Mouse (Mus musculus): ENCODE data around the gene Pla2g2c. TPM values are rescaled to one million over a fixed set of nuclear protein-coding genes. Genes with fewer than 3 reads are reported as not detected.
A peak's percentile ranks its signal among the peaks of the same experiment; 100 is the strongest.

The Pla2g2c gene
- total RNA-seq (2014; fragmentation: Nextera tagmentation) (not detected in 2 replicates), total RNA-seq (2017) (not detected in 2 replicates)

DNA sequence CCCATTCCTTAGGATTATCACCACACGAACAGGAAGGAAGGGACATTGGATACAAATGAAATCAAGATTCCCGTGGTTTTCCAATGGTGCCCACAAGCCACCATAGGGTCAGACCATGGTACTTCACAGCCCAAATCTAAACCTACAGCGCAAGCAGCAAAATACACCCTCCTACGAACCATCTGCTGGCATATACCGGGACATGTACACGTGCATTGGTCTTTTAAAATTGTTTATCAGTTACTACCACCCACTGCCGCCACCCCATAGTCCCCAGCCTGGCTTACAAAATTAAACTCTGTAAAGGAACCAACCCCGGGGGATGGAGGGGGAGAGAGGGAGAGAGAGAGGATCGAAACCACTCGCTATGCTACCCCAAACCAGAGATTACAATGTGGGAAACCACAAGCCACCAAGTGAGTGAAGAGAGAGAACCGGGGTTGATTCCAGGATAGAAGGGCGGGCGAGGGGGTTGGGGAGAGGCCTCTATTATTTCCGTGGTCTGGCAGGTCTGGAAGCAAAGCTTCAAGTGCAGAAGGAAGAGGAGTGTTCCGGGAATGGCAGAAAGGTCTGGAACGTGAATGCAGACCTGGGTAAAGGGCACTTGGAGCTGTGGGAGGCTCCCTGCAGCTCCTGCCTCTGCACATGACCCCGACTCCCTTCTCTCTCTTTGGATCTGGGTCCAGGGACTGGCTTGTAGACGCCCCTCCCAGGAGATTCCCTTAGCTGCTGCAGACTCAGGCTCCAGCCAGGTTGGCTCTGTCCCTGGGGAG, at the start of gene Pla2g2c:
Gene Pla2g2c (plus strand): TSS at position 439 of the 773 bp plus-strand sequence.
- peak; percentile 35; the same call in 1 of the 2 replicates for ATAC-seq (replicated peaks; ENCODE audit: poor library complexity, severe bottlenecking)

DNA sequence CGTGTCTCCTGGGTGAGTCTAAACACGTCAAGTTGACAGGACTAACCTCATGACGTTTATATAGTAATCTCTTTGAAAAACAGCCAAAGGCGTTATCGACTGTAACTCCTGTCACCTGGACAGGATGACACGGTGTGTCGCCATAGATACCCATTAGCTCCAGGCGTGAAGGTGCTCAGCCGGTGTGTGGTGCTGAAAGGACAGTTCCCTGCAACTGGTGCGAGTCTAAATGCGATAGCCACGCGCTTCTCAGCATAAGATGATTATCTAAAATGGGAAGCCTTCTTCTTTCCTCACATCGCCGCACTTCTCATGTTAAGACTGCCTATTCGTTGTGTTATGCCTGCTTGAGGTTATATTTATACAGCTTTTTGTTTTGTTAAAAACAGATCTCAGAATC, 48.1 kb upstream of the Pla2g2c start:
- ATAC-seq (replicated peaks; ENCODE audit: poor library complexity, severe bottlenecking) = no peak

DNA sequence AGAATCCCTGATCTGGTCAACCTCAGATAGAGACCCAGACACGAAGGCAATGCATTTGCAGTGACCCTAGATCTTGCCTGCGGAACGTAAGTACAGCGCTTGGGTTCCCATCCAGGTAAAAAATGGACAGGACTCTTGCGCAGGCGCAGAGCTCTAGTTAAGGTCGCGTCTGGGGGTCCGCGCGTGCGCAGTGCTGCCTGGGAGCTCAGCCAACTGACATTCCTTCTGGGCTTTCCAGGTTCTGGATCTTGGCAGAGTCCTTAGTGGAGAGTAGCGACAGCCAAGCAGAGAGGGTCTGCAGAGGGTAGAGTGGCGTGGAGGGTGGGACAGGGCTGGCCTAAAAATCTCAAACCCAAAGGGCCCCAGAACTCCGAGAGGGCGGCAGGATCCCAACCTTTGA, 47.0 kb upstream of the Pla2g2c start:
- ATAC-seq (replicated peaks; ENCODE audit: poor library complexity, severe bottlenecking) = no peak

DNA sequence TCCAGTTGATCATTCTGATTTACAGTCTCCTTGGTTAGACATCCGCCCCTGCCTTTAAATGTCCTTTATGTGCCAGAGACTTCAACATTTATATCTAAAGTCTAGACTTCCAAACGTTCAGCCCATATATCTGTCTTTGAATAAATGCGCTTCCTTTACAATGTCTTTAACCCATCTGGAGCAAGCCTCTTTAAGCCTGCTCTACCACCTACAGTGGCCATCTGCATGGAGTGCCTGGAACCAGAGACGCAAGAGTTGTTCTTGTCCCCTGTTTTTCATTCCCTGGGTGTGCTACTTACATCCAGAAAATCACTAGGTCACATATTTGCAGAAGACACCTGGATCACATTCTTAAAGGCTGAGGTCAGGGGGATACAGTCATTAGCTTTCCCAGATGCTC, 44.5 kb upstream of the Pla2g2c start:
- no peak for ATAC-seq (replicated peaks; ENCODE audit: poor library complexity, severe bottlenecking)

DNA sequence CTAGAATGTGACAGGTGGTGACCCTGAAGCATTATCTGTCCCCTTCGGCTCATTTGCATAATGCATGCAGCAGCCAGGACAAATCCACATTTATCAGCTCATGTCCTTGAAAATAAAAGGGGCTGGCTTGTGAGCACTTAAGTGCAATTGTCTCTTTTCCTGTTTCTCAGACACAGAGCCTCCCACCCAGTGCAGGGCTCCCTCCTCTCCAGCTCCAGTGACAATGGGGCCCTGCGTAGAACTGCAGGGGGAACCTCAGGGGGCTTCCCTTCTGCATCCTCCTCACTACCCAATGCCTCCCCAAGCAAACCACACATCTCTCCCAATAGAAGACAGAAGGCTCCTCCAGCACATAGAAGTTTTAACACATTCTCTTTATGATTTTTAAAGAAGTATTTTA, 41.8 kb upstream of the Pla2g2c start:
- no peak for ATAC-seq (replicated peaks; ENCODE audit: poor library complexity, severe bottlenecking)

DNA sequence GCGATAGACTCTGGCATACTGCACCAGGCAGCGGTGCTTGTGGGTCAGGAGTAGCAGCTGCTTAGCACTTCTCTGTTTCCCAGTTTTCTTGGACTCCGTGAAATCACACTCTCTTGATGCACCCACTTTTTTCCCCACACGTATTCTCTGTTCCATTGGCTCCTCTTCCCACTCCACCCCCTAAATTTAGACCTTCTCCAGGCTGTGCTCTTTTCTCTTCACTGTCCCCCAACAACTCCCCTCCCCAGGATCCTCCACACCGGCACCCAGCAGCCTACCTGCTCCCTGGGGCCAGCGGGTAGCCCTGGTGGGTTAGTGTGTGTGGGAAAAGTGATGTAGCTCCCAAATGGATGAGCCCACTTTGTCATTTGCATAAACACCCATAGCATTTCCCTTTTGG, 38.8 kb upstream of the Pla2g2c start:
- no peak for ATAC-seq (replicated peaks; ENCODE audit: poor library complexity, severe bottlenecking)

DNA sequence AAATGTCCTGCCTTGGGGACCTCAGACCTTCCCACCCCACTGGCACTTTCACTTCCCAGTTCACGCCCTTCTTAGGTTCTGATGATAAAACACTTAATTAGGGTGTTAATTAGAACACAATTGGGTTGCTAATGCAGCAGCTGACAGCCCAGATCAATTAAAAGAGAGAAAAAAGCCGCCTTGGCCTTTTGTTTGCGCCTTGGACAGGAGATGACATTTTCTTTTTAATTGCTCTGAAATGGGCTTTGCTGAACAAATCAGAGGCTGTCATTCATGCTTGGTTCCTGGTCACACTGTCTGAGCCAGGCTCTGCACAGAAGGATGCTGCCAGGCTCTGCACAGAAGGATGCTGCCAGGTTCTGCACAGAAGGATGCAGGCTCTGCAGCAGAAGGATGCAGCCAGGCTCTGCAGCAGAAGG, 35.5 kb upstream of the Pla2g2c start:
- no peak for ATAC-seq (replicated peaks; ENCODE audit: poor library complexity, severe bottlenecking)

DNA sequence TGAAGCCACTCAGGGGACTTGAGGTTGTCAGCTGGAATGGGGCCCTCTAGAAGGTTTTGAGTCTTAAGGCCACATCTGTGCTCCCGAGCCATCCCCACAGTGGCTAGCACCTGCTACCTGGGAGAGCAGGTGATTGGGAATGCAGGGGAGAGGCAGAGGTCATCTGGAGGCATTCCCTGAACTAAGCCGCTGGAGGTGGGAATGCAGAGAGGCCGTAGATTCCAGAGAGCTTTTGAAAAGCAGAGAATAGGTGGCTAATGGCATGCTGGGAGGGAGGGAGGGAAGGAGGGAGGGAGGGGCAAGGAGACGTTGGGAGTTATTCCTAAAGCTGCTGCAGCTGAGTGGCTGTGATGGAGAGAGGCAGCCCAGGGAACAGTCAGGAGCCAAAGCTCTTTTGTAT, 34.0 kb upstream of the Pla2g2c start:
- no peak for ATAC-seq (replicated peaks; ENCODE audit: poor library complexity, severe bottlenecking)

DNA sequence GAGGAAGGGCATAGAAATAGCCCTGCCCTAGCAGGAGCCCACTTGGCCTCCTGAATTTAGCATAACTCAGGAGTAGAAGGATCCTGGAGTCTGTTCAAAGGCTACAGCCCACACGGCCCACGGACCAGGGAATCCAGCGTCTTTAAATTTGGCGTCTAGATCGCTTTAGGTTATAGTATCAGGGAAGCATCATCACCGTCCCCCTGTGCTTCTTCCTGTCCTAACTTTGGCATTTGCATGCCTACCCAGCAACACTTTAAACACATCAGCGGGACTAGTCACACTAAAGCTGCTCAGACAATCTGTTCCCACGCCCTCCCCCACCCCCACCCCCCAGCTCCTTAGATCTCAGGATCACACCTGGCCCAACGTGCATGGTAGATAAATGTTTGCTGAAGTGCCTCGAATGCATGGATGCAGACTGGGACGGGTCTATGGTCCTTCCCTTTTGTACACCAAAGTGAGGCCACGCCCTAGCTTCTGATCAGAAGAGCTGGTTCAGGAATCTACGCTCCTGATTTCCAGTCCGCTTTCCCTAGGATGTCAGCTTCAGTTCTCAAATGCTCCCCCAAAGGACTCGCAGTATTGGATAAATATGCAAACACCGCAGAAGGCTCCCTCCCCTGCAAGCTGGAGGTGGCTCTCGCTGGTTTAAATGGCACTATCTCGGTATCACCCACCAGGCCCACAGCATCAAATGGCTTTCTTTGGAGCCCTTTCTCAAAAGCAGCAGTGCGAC, 33.0 kb upstream of the Pla2g2c start:
- ATAC-seq (replicated peaks; ENCODE audit: poor library complexity, severe bottlenecking) = no peak

DNA sequence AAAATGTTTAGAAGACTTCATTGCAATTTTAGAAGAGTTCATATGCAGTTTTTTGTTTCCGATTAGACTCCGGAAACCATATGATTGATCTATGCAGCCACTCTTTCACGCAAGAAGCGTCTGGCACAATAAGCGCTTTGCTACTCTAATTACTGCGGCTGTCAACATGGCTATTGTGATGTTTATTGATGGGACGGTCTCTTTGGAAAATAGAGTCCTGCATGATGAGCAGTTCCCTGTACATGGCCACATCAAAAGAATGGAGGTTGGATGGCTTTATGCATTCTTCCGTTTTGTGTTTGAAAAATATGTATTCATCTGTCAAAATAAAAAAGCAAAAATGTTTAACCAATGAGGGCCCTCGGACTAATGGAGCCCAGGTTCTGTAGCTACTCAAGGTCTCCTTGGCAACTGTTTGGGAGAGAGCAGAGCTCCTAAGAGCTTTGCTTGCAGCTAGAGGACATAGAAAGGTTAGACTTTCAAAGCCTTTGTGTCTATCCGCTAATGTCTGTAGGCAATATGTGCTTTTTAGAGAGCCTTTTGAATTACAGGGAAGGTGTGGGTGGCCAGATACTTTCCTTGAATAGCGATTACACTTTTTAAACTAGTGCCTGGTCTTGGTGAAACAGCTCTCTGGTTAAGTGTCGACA, 31.4 kb upstream of the Pla2g2c start:
- ATAC-seq (replicated peaks; ENCODE audit: poor library complexity, severe bottlenecking) = no peak

DNA sequence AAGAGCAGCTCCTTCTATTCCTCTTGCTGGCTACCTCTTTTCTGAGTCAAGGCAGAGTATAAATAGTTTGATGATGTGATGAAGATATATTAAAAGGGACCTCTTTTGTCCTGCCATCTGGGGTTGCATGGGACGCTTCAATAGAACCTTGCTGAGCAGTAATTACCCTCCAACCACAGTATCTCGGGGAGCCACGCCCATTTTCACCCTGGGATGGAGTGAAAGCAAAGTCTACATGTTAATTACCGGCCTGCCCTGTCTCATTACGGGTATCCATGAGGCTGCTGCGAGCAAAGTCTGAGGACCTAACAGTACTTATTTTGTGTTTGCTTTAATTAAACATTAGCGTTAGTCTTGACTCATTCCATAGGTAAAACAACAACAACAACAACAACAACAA, 27.9 kb upstream of the Pla2g2c start:
- ATAC-seq (replicated peaks; ENCODE audit: poor library complexity, severe bottlenecking) = no peak

DNA sequence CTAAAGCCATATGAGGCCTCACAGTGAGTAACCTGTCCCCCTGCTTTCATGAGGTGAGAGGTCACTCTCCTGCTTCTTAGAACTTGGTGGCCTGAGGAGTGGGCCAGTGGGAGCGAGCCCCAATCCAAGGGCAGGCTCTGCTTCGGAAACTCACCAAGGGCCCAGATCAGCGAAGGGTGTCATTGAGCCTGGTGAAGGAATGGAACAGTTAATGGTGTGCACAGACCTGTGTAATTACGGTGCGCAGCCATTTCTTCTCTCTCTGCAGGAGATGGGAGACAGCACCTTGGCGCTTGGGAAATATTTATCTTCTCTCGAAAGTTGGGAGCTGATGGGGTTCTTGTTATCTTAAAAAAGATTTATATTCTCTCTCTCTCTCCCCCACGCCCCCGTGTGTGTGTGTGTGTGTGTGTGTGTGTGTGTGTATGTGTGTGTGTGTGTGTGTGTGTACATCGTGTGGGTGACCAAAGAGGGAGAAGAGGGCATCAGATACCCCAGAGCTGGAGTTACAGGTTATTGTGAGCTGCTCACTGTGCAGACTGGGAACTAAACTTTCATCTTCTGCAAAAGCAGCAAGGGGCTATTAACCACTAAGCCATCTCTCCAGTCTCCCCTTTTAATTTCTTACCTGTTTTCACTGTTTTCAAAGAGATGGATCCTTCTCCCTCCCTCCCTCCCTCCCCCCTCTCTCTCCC, 27.3 kb upstream of the Pla2g2c start:
- ATAC-seq (replicated peaks; ENCODE audit: poor library complexity, severe bottlenecking) = no peak

DNA sequence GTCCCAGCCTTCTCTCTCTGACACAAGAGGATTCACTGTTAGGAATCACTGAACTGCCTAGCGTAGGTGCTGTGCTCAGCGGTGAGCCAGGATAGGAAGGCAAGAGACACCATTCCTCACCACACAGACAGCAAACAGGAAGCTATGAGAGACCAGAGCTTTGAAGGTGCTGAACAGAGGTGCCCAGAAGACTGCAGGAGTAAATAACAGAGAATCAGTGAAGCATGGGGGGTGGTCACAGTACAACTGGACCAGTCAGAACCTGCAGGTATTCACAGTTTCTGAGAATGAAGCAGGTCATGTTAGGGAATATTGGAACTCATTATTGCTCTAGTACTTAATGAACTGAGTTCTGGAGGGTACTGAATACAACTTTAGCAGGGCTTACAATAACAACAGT, 26.3 kb upstream of the Pla2g2c start:
- no peak for ATAC-seq (replicated peaks; ENCODE audit: poor library complexity, severe bottlenecking)

DNA sequence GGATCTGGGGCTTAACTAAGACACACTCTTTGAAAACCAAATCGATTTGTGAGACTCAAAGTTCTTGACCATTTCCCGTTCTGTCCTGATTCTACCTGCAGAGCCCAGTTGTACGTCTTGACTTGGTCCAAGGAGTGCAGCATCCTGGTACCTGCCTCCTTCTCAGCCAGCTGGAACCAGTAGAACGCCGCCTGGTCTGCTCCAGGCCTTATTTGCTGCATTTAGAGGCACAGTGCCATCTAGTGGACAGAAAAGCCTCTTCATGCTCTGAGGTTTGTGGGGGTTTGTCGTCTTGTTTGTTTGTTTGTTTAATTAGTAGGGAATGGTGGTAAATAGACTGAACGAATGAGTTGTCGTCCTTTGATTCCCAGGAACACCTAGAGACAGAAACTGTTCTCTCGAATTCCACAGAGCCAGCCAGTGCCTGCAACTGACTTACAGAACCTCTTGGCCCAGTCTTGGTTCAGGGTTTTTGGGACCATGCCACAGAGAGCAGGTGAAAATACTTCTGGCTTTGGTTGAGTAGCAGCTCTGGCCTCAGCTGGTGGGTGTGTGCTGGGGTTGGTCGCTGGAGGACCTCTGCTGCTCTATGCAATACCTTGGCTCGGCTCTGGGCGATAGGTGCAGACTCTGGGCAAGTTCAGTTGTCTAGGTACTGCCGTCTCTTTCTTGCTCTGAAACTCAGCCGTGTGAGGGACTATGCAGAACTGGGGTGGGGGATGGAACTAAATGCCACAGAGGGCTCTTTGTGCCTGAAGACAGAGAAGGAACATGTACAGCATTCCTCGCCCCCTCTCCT, 24.2 kb upstream of the Pla2g2c start:
- peak; percentile 40; the same call in 1 of the 2 replicates for ATAC-seq (replicated peaks; ENCODE audit: poor library complexity, severe bottlenecking)

DNA sequence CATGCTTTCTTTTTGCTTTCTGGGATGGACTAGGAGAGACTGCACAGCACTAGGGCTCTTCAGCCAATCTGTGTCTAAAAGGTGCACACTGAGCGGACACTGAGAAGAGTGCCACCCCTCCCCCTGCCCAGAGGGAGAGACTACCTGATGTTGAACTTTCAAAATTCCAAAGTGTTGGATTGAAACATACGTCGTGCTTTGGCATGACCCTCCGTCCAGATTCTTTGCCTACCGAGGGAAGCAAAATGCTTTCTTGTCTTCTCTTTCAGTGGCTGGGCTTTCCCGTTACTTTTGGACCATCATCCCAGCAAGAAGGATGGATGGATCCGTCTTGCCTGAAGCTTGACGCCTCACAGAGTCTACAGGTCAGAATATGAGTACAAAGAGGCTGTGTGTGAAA, 23.5 kb upstream of the Pla2g2c start:
- no peak for ATAC-seq (replicated peaks; ENCODE audit: poor library complexity, severe bottlenecking)

DNA sequence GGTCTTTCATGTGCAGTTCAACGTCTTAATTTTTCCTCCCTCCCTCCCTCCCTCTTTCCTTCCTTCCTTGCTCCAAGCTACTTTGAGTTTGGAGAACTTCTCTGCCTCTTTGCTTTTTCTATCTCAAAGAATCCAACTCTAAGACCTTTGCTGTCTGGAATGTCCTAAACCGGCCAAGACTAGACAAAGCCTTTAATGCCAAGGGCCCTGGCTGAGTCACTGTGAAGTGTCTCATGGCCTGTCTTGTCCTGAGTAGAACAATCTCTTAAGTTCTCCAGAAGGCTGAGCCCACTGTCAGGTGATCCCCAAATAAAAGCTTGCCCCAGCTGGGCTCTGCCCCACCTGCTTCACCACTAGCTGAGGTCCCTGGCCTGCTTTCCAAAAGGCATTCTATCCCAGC, 22.6 kb upstream of the Pla2g2c start:
- ATAC-seq (replicated peaks; ENCODE audit: poor library complexity, severe bottlenecking) = no peak

DNA sequence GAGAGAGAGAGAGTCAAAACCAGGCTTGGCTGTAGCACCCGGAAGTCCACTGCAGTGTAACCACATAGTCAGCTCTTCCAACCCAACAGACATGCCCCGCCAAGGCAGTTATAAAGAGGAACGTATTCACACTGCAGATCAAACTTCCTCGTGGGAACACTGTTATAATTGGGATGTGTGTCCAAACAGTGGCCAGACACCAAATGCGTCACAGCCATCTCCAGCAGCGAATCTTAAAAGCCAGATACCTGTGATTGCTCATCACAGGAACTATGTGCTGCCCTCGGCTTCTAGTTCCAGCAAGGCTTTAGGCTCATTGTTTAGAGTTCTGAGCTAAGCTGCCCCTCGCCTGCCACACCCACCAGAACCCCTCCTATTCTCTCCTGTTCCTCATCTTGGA, 22.1 kb upstream of the Pla2g2c start:
- no peak for ATAC-seq (replicated peaks; ENCODE audit: poor library complexity, severe bottlenecking)

DNA sequence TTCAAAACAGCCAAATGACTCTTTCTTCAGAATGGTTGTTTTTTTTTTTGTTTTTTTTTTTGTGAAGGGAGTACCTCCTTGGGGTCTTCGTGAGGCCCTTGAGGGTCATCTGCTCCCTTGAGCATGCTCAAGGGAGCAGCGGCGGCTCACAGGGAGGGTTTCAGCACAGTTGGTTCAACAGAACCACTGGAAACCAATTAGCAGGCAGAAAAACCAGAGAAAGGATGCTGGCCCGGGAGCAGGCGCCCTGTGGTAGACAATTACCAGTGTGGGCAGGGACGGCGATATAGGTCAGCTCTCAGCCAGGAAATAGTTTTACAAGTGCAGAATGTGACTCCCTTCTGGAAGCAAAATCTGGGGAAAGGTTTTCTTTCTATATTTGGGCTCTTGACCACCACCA, 21.0 kb upstream of the Pla2g2c start:
- no peak for ATAC-seq (replicated peaks; ENCODE audit: poor library complexity, severe bottlenecking)

DNA sequence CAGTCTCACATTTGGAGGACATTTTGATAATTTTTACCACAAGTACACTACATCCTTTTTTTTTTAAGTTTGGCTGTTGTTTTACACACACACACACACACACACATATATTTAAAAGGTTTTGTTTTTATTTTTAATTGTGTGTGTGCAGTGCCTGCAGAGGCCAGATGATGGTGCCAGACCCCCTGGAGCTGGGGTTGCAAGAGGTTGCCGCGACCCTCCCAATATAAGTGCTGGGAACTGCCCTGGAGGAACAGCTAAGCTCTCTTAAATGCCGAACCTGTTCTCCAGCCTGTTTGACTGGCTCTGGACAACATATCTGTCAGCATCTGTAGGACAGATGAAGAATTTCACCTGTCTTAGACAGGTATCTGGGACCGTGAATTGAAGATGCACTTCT, 20.4 kb upstream of the Pla2g2c start:
- no peak for ATAC-seq (replicated peaks; ENCODE audit: poor library complexity, severe bottlenecking)

DNA sequence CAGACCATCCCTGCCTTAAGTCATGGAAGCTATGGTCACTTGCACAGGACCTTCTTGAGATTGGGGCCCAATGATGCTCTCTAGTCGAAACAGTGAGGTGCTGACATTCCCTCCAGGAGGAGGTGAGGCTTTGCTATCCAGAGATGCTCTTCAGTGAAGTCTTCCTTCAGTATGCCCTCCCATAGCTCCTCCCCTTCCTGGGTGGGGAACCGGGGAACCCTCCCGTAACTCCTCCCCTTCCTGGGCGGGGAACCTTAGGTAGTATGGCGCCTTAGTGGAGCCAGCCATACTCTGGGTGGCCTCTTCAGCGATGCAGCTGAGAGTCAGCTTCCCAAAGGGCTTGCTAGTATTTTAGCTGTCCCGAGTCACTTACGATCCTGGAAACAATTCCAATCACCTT, 18.0 kb upstream of the Pla2g2c start:
- no peak for ATAC-seq (replicated peaks; ENCODE audit: poor library complexity, severe bottlenecking)
